Mouse (Mus musculus) brain, embryonic 14.5 days (tissue): ENCODE results near the gene Pde9a. TPM values are rescaled to one million over a fixed set of nuclear protein-coding genes. Genes with fewer than 3 reads are reported as not detected.

Experiments
- DNase-seq: peaks from one replicate; pipeline ENCODE4 v3.0.0-alpha.2; 2011; ENCODE audit warnings: low read depth
- CTCF ChIP-seq: fragments of 200-500 bp; IDR thresholded peaks from 2 replicates; pipeline ENCODE4 v1.5.1; 2012; ENCODE audit warnings: inconsistent platforms, mild to moderate bottlenecking, moderate library complexity, borderline replicate concordance; ENCODE audit not compliant: insufficient read depth, insufficient read length; ENCODE audit errors: extremely low read depth
- POLR2A ChIP-seq: fragments of 200-500 bp; IDR thresholded peaks from 2 replicates; pipeline ENCODE4 v1.6.1; 2012; ENCODE audit warnings: mild to moderate bottlenecking, inconsistent platforms, borderline replicate concordance; ENCODE audit not compliant: poor library complexity, insufficient read depth, insufficient read length, severe bottlenecking; ENCODE audit errors: extremely low read depth
- polyA plus RNA-seq: library from polyadenylated mRNA; depleted of rRNA; stranded (reverse); fragments of >200 nt; gene quantifications from 2 replicates; pipeline ENCODE4 v1.2.3, GENCODE M21; 2012

The Pde9a gene
- polyA plus RNA-seq, 1 experiment: 60.9 TPM

- no peak for TF ChIP-seq POLR2A
- no peak for TF ChIP-seq CTCF
- DNase-seq: peak; percentile 80
Observed at GRCm38 (mm10) chr17:31389432-31390050, 3.5 kb downstream of the Pde9a start.

- no peak for TF ChIP-seq POLR2A
- no peak for DNase-seq
Observed at GRCm38 (mm10) chr17:31391462-31391861, 5.5 kb downstream of the Pde9a start.

- TF ChIP-seq POLR2A (no peak), CTCF (no peak)
- no peak for DNase-seq
Observed at GRCm38 (mm10) chr17:31392041-31392440, 6.0 kb downstream of the Pde9a start.

GRCm38 (mm10) chr17:31393811-31394210, 7.8 kb downstream of the Pde9a start:
- no peak for DNase-seq
- no peak for TF ChIP-seq CTCF

GRCm38 (mm10) chr17:31400294-31400693, 14.3 kb downstream of the Pde9a start:
- TF ChIP-seq CTCF (no peak), POLR2A (no peak)
- DNase-seq: peak; percentile 37

- DNase-seq: no peak
- TF ChIP-seq POLR2A (no peak), CTCF (no peak)
Observed at GRCm38 (mm10) chr17:31401160-31401559, 15.2 kb downstream of the Pde9a start.

GRCm38 (mm10) chr17:31402713-31403112, 16.7 kb downstream of the Pde9a start:
- TF ChIP-seq POLR2A: no peak
- no peak for TF ChIP-seq CTCF
- DNase-seq: peak; percentile 65

GRCm38 (mm10) chr17:31405694-31406227, 19.8 kb downstream of the Pde9a start:
- DNase-seq: no peak
- TF ChIP-seq CTCF: no peak
- TF ChIP-seq POLR2A: no peak

GRCm38 (mm10) chr17:31409741-31410350, 23.8 kb downstream of the Pde9a start:
- no peak for TF ChIP-seq CTCF
- TF ChIP-seq POLR2A: no peak
- DNase-seq: peak; percentile 87

- TF ChIP-seq CTCF (no peak), POLR2A (no peak)
- peak; percentile 80 for DNase-seq
Observed at GRCm38 (mm10) chr17:31415258-31415657, 29.2 kb downstream of the Pde9a start.

- TF ChIP-seq POLR2A (no peak), CTCF (no peak)
- DNase-seq: peak; percentile 68
Observed at GRCm38 (mm10) chr17:31418804-31419597, 33.0 kb downstream of the Pde9a start.

GRCm38 (mm10) chr17:31419598-31419950, 33.6 kb downstream of the Pde9a start:
- no peak for TF ChIP-seq POLR2A
- no peak for TF ChIP-seq CTCF
- no peak for DNase-seq

- DNase-seq: no peak
- TF ChIP-seq CTCF (no peak), POLR2A (no peak)
Observed at GRCm38 (mm10) chr17:31419995-31420394, 34.0 kb downstream of the Pde9a start.
